Mouse (Mus musculus) kidney, embryonic 15.5 days (tissue): ENCODE data around the gene Cfap126. TPM values are rescaled to one million over a fixed set of nuclear protein-coding genes. Genes with fewer than 3 reads are reported as not detected.

ENCODE experiments used
- ATAC-seq: fragments of 200-750 bp; cut with Nextera tagmentation; replicated peaks from 2 replicates; pipeline ENCODE4 v1.8.0; 2017; ENCODE audit warnings: moderate TSS enrichment; ENCODE audit not compliant: low FRiP score
- H3K27ac ChIP-seq: fragments of 300-500 bp; sonication (generic); 2 replicates; pipeline ENCODE4 v1.5.1; 2015; ENCODE audit warnings: mild to moderate bottlenecking, inconsistent platforms
- H3K27me3 ChIP-seq: fragments of 300-500 bp; sonication (generic); 2 replicates; pipeline ENCODE4 v1.6.1; 2015; ENCODE audit warnings: inconsistent platforms
- H3K36me3 ChIP-seq: fragments of 300-500 bp; sonication (generic); 2 replicates; pipeline ENCODE4 v1.6.1; 2015; ENCODE audit warnings: inconsistent platforms
- H3K4me1 ChIP-seq: fragments of 300-500 bp; sonication (generic); 2 replicates; pipeline ENCODE4 v1.6.1; 2015; ENCODE audit warnings: inconsistent platforms
- H3K4me2 ChIP-seq: fragments of 300-500 bp; sonication (generic); 2 replicates; pipeline ENCODE4 v1.6.1; 2015; ENCODE audit warnings: moderate library complexity, mild to moderate bottlenecking, inconsistent platforms
- H3K4me3 ChIP-seq: fragments of 300-500 bp; sonication (generic); replicated peaks from 2 replicates; pipeline ENCODE4 v1.5.1; 2015; ENCODE audit warnings: mild to moderate bottlenecking, inconsistent platforms
- H3K9ac ChIP-seq: fragments of 300-500 bp; sonication (generic); 2 replicates; pipeline ENCODE4 v1.6.1; 2015; ENCODE audit warnings: mild to moderate bottlenecking, inconsistent platforms
- H3K9me3 ChIP-seq: fragments of 300-500 bp; sonication (generic); replicated peaks from 2 replicates; pipeline ENCODE4 v1.6.1; 2016; ENCODE audit warnings: inconsistent platforms
- WGBS: fragments of 180-500 bp; shearing (Covaris S2); methylation state at CpG from one replicate; pipeline ENCODE4 v1.1.7; 2015; ENCODE audit warnings: mixed read lengths; 5-methylcytosine and 5-hydroxymethylcytosine counted together
- polyA plus RNA-seq: library from polyadenylated mRNA; unstranded; fragments of >200 nt; fragmentation: Nextera tagmentation; extraction: Ambion mirVana; gene quantifications from 2 replicates; pipeline ENCODE4 v1.2.1, GENCODE M21; 2015

The Cfap126 gene
- polyA plus RNA-seq, 1 experiment from 2014 or later = 2.0 TPM

- Histone ChIP-seq H3K4me2 (peak overlapping the region; percentile 68), H3K9ac (peak overlapping the region; percentile 41), H3K27me3 (no peaks in the 10 kb centered on the region), H3K27ac (peak overlapping the region; percentile 88), H3K9me3 (no peaks in the 10 kb centered on the region), H3K4me3 (peak overlapping the region; percentile 61), H3K36me3 (no peaks in the 10 kb centered on the region), H3K4me1 (peaks cover 23% of the 10 kb centered on the region; the same call in 1 of the 2 replicates)
- ATAC-seq = no peak; the same call in 1 of the 2 replicates
- WGBS = 3% methylated on average over 15 of the region's 15 CpGs
These were observed 1.7 kb upstream of the Cfap126 start for GRCm38 (mm10) chr1:171111781-171112575.

GRCm38 (mm10) chr1:171112986-171113385 lies 732 bp upstream of the Cfap126 start:
- Histone ChIP-seq H3K4me3 (no peak overlapping the region), H3K27ac (no peak overlapping the region), H3K27me3 (no peaks in the 10 kb centered on the region), H3K4me1 (peaks cover 23% of the 10 kb centered on the region; the same call in 1 of the 2 replicates), H3K9ac (no peak overlapping the region), H3K9me3 (no peaks in the 10 kb centered on the region), H3K4me2 (peak overlapping the region; percentile 73; the same call in 1 of the 2 replicates), H3K36me3 (no peaks in the 10 kb centered on the region)
- no peak for ATAC-seq
- 77% methylated on average over 4 of the region's 4 CpGs for WGBS

GRCm38 (mm10) chr1:171116280-171116679 lies 2.6 kb downstream of the Cfap126 start:
- no peaks in the 10 kb centered on the region for H3K36me3 ChIP-seq
- WGBS = 67% methylated on average over 4 of the region's 4 CpGs
- H3K4me3 ChIP-seq = no peak overlapping the region
- no peak overlapping the region for H3K9ac ChIP-seq
- no peaks in the 10 kb centered on the region for H3K9me3 ChIP-seq
- peaks cover 14% of the 10 kb centered on the region; the same call in 1 of the 2 replicates for H3K4me1 ChIP-seq
- no peaks in the 10 kb centered on the region for H3K27me3 ChIP-seq
- H3K27ac ChIP-seq = no peak overlapping the region
- ATAC-seq = no peak
- no peak overlapping the region for H3K4me2 ChIP-seq

- Histone ChIP-seq H3K9ac (no peak overlapping the region), H3K36me3 (no peaks in the 10 kb centered on the region), H3K4me1 (peaks cover 14% of the 10 kb centered on the region; the same call in 1 of the 2 replicates), H3K9me3 (no peaks in the 10 kb centered on the region), H3K27me3 (no peaks in the 10 kb centered on the region), H3K27ac (no peak overlapping the region), H3K4me3 (no peak overlapping the region), H3K4me2 (no peak overlapping the region)
- ATAC-seq = no peak; the same call in 1 of the 2 replicates
- 5% methylated on average over 4 of the region's 4 CpGs for WGBS
These were observed 4.6 kb downstream of the Cfap126 start for GRCm38 (mm10) chr1:171118269-171118684.

GRCm38 (mm10) chr1:171118996-171119395 lies 5.3 kb downstream of the Cfap126 start:
- no peaks in the 10 kb centered on the region for H3K36me3 ChIP-seq
- H3K4me2 ChIP-seq = no peak overlapping the region
- no peak overlapping the region for H3K9ac ChIP-seq
- no peak overlapping the region for H3K27ac ChIP-seq
- no peaks in the 10 kb centered on the region for H3K27me3 ChIP-seq
- no peak for ATAC-seq
- H3K9me3 ChIP-seq = no peaks in the 10 kb centered on the region
- WGBS = 85% methylated on average over 5 of the region's 5 CpGs
- H3K4me1 ChIP-seq = peaks cover 9% of the 10 kb centered on the region; the same call in 1 of the 2 replicates
- no peak overlapping the region for H3K4me3 ChIP-seq

GRCm38 (mm10) chr1:171119405-171119804 lies 5.7 kb downstream of the Cfap126 start:
- Histone ChIP-seq H3K9me3 (no peaks in the 10 kb centered on the region), H3K27me3 (no peaks in the 10 kb centered on the region), H3K4me2 (no peak overlapping the region), H3K36me3 (no peaks in the 10 kb centered on the region), H3K27ac (no peak overlapping the region), H3K4me1 (peaks cover 9% of the 10 kb centered on the region; the same call in 1 of the 2 replicates), H3K4me3 (no peak overlapping the region), H3K9ac (no peak overlapping the region)
- no peak for ATAC-seq
- 89% methylated on average over 14 of the region's 14 CpGs for WGBS

GRCm38 (mm10) chr1:171120893-171121292 lies 7.2 kb downstream of the Cfap126 start:
- H3K36me3 ChIP-seq = no peaks in the 10 kb centered on the region
- H3K4me2 ChIP-seq = no peak overlapping the region
- no peak overlapping the region for H3K4me3 ChIP-seq
- no peak overlapping the region for H3K9ac ChIP-seq
- peaks cover 9% of the 10 kb centered on the region; the same call in 1 of the 2 replicates for H3K4me1 ChIP-seq
- H3K27me3 ChIP-seq = no peaks in the 10 kb centered on the region
- H3K27ac ChIP-seq = no peak overlapping the region
- 19% methylated on average over 3 of the region's 3 CpGs for WGBS
- no peaks in the 10 kb centered on the region for H3K9me3 ChIP-seq
- no peak; the same call in 1 of the 2 replicates for ATAC-seq

GRCm38 (mm10) chr1:171121839-171122238 lies 8.1 kb downstream of the Cfap126 start:
- 48% methylated on average over 5 of the region's 5 CpGs for WGBS
- no peak overlapping the region for H3K27ac ChIP-seq
- H3K9ac ChIP-seq = no peak overlapping the region
- peaks cover 4% of the 10 kb centered on the region; the same call in 1 of the 2 replicates for H3K36me3 ChIP-seq
- H3K4me2 ChIP-seq = no peak overlapping the region
- H3K27me3 ChIP-seq = no peaks in the 10 kb centered on the region
- H3K4me3 ChIP-seq = no peak overlapping the region
- no peak for ATAC-seq
- no peaks in the 10 kb centered on the region for H3K9me3 ChIP-seq
- peaks cover 9% of the 10 kb centered on the region; the same call in 1 of the 2 replicates for H3K4me1 ChIP-seq

- H3K36me3 ChIP-seq = peaks cover 10% of the 10 kb centered on the region; the same call in 1 of the 2 replicates
- 29% methylated on average over 7 of the region's 7 CpGs for WGBS
- no peak overlapping the region for H3K9ac ChIP-seq
- H3K27ac ChIP-seq = no peak overlapping the region
- H3K4me3 ChIP-seq = no peak overlapping the region
- ATAC-seq = peak; percentile 70
- H3K4me2 ChIP-seq = 0 out of 2 replicates have a peak overlapping the region, but pooled peaks have one; percentile 9
- H3K27me3 ChIP-seq = no peaks in the 10 kb centered on the region
- H3K9me3 ChIP-seq = no peaks in the 10 kb centered on the region
- H3K4me1 ChIP-seq = peaks cover 9% of the 10 kb centered on the region; the same call in 1 of the 2 replicates
These were observed 9.2 kb downstream of the Cfap126 start for GRCm38 (mm10) chr1:171122932-171123331.

- Histone ChIP-seq H3K36me3 (peaks cover 21% of the 10 kb centered on the region), H3K9ac (no peak overlapping the region), H3K4me2 (no peak overlapping the region), H3K4me3 (no peak overlapping the region), H3K27me3 (no peaks in the 10 kb centered on the region), H3K4me1 (peaks cover 9% of the 10 kb centered on the region; the same call in 1 of the 2 replicates), H3K27ac (no peak overlapping the region), H3K9me3 (no peaks in the 10 kb centered on the region)
- WGBS = 90% methylated on average over 5 of the region's 5 CpGs
- ATAC-seq = no peak
These were observed 10.7 kb downstream of the Cfap126 start for GRCm38 (mm10) chr1:171124398-171124797.

- Histone ChIP-seq H3K4me1 (no peaks in the 10 kb centered on the region), H3K27me3 (no peaks in the 10 kb centered on the region), H3K9ac (no peak overlapping the region), H3K27ac (no peak overlapping the region), H3K9me3 (no peaks in the 10 kb centered on the region), H3K4me3 (no peak overlapping the region), H3K36me3 (peaks cover 68% of the 10 kb centered on the region), H3K4me2 (no peak overlapping the region)
- peak; percentile 76; the same call in 1 of the 2 replicates for ATAC-seq
- WGBS = 62% methylated on average over 7 of the region's 7 CpGs
These were observed 15.5 kb downstream of the Cfap126 start for GRCm38 (mm10) chr1:171129251-171129650.

- WGBS = 92% methylated on average over 1 of the region's 1 CpGs
- peaks cover 85% of the 10 kb centered on the region for H3K36me3 ChIP-seq
These were observed 17.3 kb downstream of the Cfap126 start for GRCm38 (mm10) chr1:171130971-171131370.

More at GRCm38 (mm10) chr1:171130971-171131370, 17.3 kb downstream of the Cfap126 start:
- Histone ChIP-seq H3K4me1 (no peaks in the 10 kb centered on the region), H3K9ac (no peak overlapping the region), H3K27me3 (no peaks in the 10 kb centered on the region), H3K4me3 (no peak overlapping the region), H3K27ac (no peak overlapping the region), H3K9me3 (no peaks in the 10 kb centered on the region), H3K4me2 (no peak overlapping the region)
- ATAC-seq = no peak
